8 mouse cellular contexts compared by ENCODE assay signal in genomic region chr12:116625391-116626281, GRCm38 (mm10).
A peak's percentile ranks its signal among the peaks of the same experiment; 100 is the strongest.
DNase-seq lines count a peak whose midpoint lies in the region; ATAC-seq and TF ChIP-seq lines count a peak whose summit lies in the region.

No protein-coding gene starts in this region.

- no peaks in the 10 kb centered on the region for H3K9me3 ChIP-seq in heart, embryonic 10.5 days
- peaks cover 17% of the 10 kb centered on the region for H3K9me3 ChIP-seq in G1E (replicated peaks)
- H3K9me3 ChIP-seq in stomach, embryonic 16.5 days (replicated peaks; ENCODE audit: control insufficient read depth, low read length): no peaks in the 10 kb centered on the region

- H3K4me2 ChIP-seq in stomach, embryonic 16.5 days (ENCODE audit: low read depth, low read length): no peak overlapping the region

- H3K4me3 ChIP-seq in heart, embryonic 10.5 days: no peak overlapping the region
- no peak overlapping the region for H3K4me3 ChIP-seq in G1E (ENCODE audit: low read depth, low read length)
- no peak overlapping the region for H3K4me3 ChIP-seq in stomach, embryonic 16.5 days (replicated peaks; ENCODE audit: low read length)

- H3K27me3 ChIP-seq in heart, embryonic 10.5 days (ENCODE audit: insufficient read depth, poor library complexity, severe bottlenecking): peaks cover 6% of the 10 kb centered on the region; the same call in 1 of the 2 replicates
- no peaks in the 10 kb centered on the region for H3K27me3 ChIP-seq in G1E (ENCODE audit: insufficient read depth, low read length)
- no peaks in the 10 kb centered on the region for H3K27me3 ChIP-seq in stomach, embryonic 16.5 days (ENCODE audit: control insufficient read depth, insufficient read depth, low read length)

- H3K9ac ChIP-seq in stomach, embryonic 16.5 days (ENCODE audit: low read length): no peak overlapping the region

- H3K4me1 ChIP-seq in heart, embryonic 10.5 days: no peaks in the 10 kb centered on the region
- H3K4me1 ChIP-seq in G1E (ENCODE audit: insufficient read depth, low read depth, low read length): no peaks in the 10 kb centered on the region
- H3K4me1 ChIP-seq in stomach, embryonic 16.5 days (ENCODE audit: control insufficient read depth, insufficient read depth, low read length): no peaks in the 10 kb centered on the region

- H3K36me3 ChIP-seq in heart, embryonic 10.5 days: no peaks in the 10 kb centered on the region
- no peaks in the 10 kb centered on the region for H3K36me3 ChIP-seq in G1E (replicated peaks)
- H3K36me3 ChIP-seq in stomach, embryonic 16.5 days (ENCODE audit: control insufficient read depth, insufficient read depth, low read length): no peaks in the 10 kb centered on the region

- WGBS in heart, embryonic 10.5 days: 51% methylated on average over 9 of the region's 9 CpGs
- 44% methylated on average over 9 of the region's 9 CpGs for WGBS in stomach, embryonic 16.5 days

- ATAC-seq in G1E (ENCODE audit: extremely low read depth, insufficient number of reproducible peaks, low FRiP score, poor library complexity, severe bottlenecking): 0 out of 2 replicates have a peak, but pooled peaks have one; percentile 23
- peak; percentile 45; the same call in 1 of the 2 replicates for ATAC-seq in stomach, embryonic 16.5 days (ENCODE audit: insufficient read depth, low FRiP score)

- peak; percentile 64; the same call in 1 of the 2 replicates for TF ChIP-seq CTCF in G1E (IDR thresholded peaks at IDR 0.05; ENCODE audit: low read depth, low read length)

- intact Hi-C loops in heart, postnatal 36 days (cut with DNase I): loop anchor here (10.0 kb wide), 2 partner anchors 261 to 699 kb away; no protein-coding TSS in a partner anchor

- H3K27ac ChIP-seq in heart, embryonic 10.5 days: no peak overlapping the region
- H3K27ac ChIP-seq in stomach, embryonic 16.5 days (ENCODE audit: low read length): no peak overlapping the region

- peak; percentile 53 for DNase-seq in heart, adult 11 months
- DNase-seq in heart, embryonic 10.5 days (ENCODE audit: low spot score): no peak
- DNase-seq in G1E (ENCODE audit: low spot score): no peak
- peak; percentile 33 to 59 for DNase-seq in cerebellum, postnatal 4 days (ENCODE audit: low spot score in 2 of 2)
- DNase-seq in heart, postnatal 36 days: peak; percentile 21 to 27
- DNase-seq in layer of hippocampus, postnatal 10 days (ENCODE audit: low spot score in 2 of 2): peak; percentile 67 to 73
- peak; percentile 59 for DNase-seq in mesoderm, embryonic 11.5 days (ENCODE audit: low read depth, low spot score)

Comparison
In these comparisons a context has a peak if more than half of its experiments do, and no peak if none do; other contexts are left out.
1. DNase-seq: peak in heart, adult 11 months (single experiment), cerebellum, postnatal 4 days (2 of 2), heart, postnatal 36 days (2 of 2), layer of hippocampus, postnatal 10 days (2 of 2) and mesoderm, embryonic 11.5 days (single experiment); none in heart, embryonic 10.5 days (single experiment) and G1E (single experiment).